Comparison of ENCODE assay signal across 13 mouse cellular contexts in genomic region chr16:33400943-33401342, GRCm38 (mm10). TPM values are rescaled to one million over a fixed set of nuclear protein-coding genes. Genes with fewer than 3 reads are reported as not detected.
DNase-seq lines count a peak whose midpoint lies in the region; ATAC-seq and TF ChIP-seq lines count a peak whose summit lies in the region.
"Had no signal": no experiment of that assay in that cellular context is flagged by ENCODE, and none has a peak within 500 bp of the region (broad histone marks: within the 10 kb centered on the region; RNA-seq: fewer than 3 reads in every experiment).

No protein-coding gene starts in this region.

- no peaks in the 10 kb centered on the region for H3K9me3 ChIP-seq in heart, embryonic 16.5 days (replicated peaks; ENCODE audit: control insufficient read depth, low read length)
- no peaks in the 10 kb centered on the region for H3K9me3 ChIP-seq in liver, postnatal 0 days (ENCODE audit: low read length)
- H3K9me3 ChIP-seq in midbrain, embryonic 10.5 days (replicated peaks): no peaks in the 10 kb centered on the region
- H3K9me3 ChIP-seq: forebrain, embryonic 15.5 days; hindbrain, embryonic 10.5 days; kidney, embryonic 15.5 days; midbrain, embryonic 12.5 days; neural tube, embryonic 15.5 days had no signal

- peaks cover 41% of the 10 kb centered on the region for H3K4me1 ChIP-seq in heart, embryonic 16.5 days (ENCODE audit: control insufficient read depth, insufficient read depth, low read length)
- H3K4me1 ChIP-seq in liver, postnatal 0 days (ENCODE audit: insufficient read depth): peaks cover 21% of the 10 kb centered on the region
- peaks cover 26% of the 10 kb centered on the region for H3K4me1 ChIP-seq in midbrain, embryonic 10.5 days

- 24% methylated on average over 4 of the region's 4 CpGs for WGBS in heart, embryonic 16.5 days
- 42% methylated on average over 4 of the region's 4 CpGs for WGBS in liver, postnatal 0 days (ENCODE audit: insufficient replicate concordance)
- 79% methylated on average over 4 of the region's 4 CpGs for WGBS in midbrain, embryonic 10.5 days

- 0 out of 2 replicates have a peak overlapping the region, but pooled peaks have one; percentile 41 for H3K9ac ChIP-seq in heart, embryonic 16.5 days (ENCODE audit: low read length)
- no peak overlapping the region for H3K9ac ChIP-seq in liver, postnatal 0 days (replicated peaks)

- no peak for TF ChIP-seq CTCF in gastrocnemius, adult 2 months (IDR thresholded peaks at IDR 0.05)
- TF ChIP-seq CTCF in liver, postnatal 0 days (IDR thresholded peaks at IDR 0.05; ENCODE audit: low read depth): no peak

- no peak for TF ChIP-seq EP300 in liver, postnatal 0 days (IDR thresholded peaks at IDR 0.05; ENCODE audit: low read depth)

- no peaks in the 10 kb centered on the region for H3K27me3 ChIP-seq in heart, embryonic 16.5 days (ENCODE audit: control insufficient read depth, insufficient read depth, low read length)
- H3K27me3 ChIP-seq in liver, postnatal 0 days (ENCODE audit: insufficient read depth, low read length): no peaks in the 10 kb centered on the region
- H3K27me3 ChIP-seq in midbrain, embryonic 10.5 days (ENCODE audit: low read depth, poor library complexity, severe bottlenecking): no peaks in the 10 kb centered on the region
- H3K27me3 ChIP-seq: forebrain, embryonic 15.5 days; kidney, embryonic 15.5 days; midbrain, embryonic 12.5 days; neural tube, embryonic 15.5 days had no signal

- H3K36me3 ChIP-seq in heart, embryonic 16.5 days (ENCODE audit: control insufficient read depth, insufficient read depth): no peaks in the 10 kb centered on the region
- no peaks in the 10 kb centered on the region for H3K36me3 ChIP-seq in liver, postnatal 0 days (replicated peaks; ENCODE audit: insufficient read depth, low read length)
- peaks cover 8% of the 10 kb centered on the region; the same call in 1 of the 2 replicates for H3K36me3 ChIP-seq in midbrain, embryonic 10.5 days
- H3K36me3 ChIP-seq: forebrain, embryonic 15.5 days; kidney, embryonic 15.5 days; midbrain, embryonic 12.5 days; neural tube, embryonic 15.5 days had no signal

- peak overlapping the region; percentile 37 for H3K4me2 ChIP-seq in heart, embryonic 16.5 days (ENCODE audit: low read depth, low read length)
- peak overlapping the region; percentile 86 for H3K4me2 ChIP-seq in liver, postnatal 0 days (ENCODE audit: low read depth, low read length)

- H3K4me3 ChIP-seq in gastrocnemius, adult 2 months: peak overlapping the region; percentile 70
- no peak overlapping the region for H3K4me3 ChIP-seq in heart, embryonic 16.5 days (ENCODE audit: low read length)
- H3K4me3 ChIP-seq in liver, postnatal 0 days (ENCODE audit: low read depth, low read length): no peak overlapping the region
- no peak overlapping the region for H3K4me3 ChIP-seq in midbrain, embryonic 10.5 days

- no peak for ATAC-seq in heart, embryonic 16.5 days (replicated peaks; ENCODE audit: extremely low read depth, insufficient read depth, low FRiP score)
- ATAC-seq in liver, postnatal 0 days: no peak

- DNase-seq in gastrocnemius, adult 2 months: no peak
- DNase-seq in gastrocnemius, postnatal 25 days: no peak
- DNase-seq in heart, postnatal 10 days: no peak
- DNase-seq in c-Kit-positive CD71-positive TER-119-positive erythroid progenitor cells, embryonic 14.5 days (ENCODE audit: low spot score): peak; percentile 44
- DNase-seq in liver, postnatal 0 days: no peak
- DNase-seq in midbrain, embryonic 10.5 days (ENCODE audit: low spot score): no peak
- DNase-seq in frontal cortex, postnatal 14 days (ENCODE audit: low spot score in 2 of 2): no peak

- intact Hi-C loops in gastrocnemius, adult 2 months (cut with DNase I): loop anchor here (2.0 to 5.0 kb wide), 2 partner anchors 18 to 66 kb away; no protein-coding TSS in a partner anchor
- intact Hi-C loops in heart, postnatal 10 days (cut with DNase I): no loop called here

- peak overlapping the region; percentile 91 for H3K27ac ChIP-seq in gastrocnemius, adult 2 months
- H3K27ac ChIP-seq in heart, embryonic 16.5 days (ENCODE audit: low read length): peak overlapping the region; percentile 72
- no peak overlapping the region for H3K27ac ChIP-seq in liver, postnatal 0 days (ENCODE audit: low read depth)
- H3K27ac ChIP-seq in midbrain, embryonic 10.5 days (replicated peaks): no peak overlapping the region

RNA-seq across cellular contexts. Expression of gene Zfp148, which starts 20.3 kb away (rescaled TPM):
- 10 to 100 TPM; 23.5 to 28.0 TPM for total RNA-seq in gastrocnemius, adult 2 months (2021)
- total RNA-seq in gastrocnemius, postnatal 25 days (2021): 10 to 100 TPM; 18.8 to 21.9 TPM
- polyA plus RNA-seq in heart, embryonic 16.5 days (2015; fragmentation: Nextera tagmentation; extraction: Ambion mirVana): 40.7 and 41.5 TPM in 2 replicates
- total RNA-seq in heart, postnatal 10 days (2021): 10 to 100 TPM; 50.3 to 51.4 TPM
- 11.7 and 13.2 TPM in 2 replicates for polyA plus RNA-seq in liver, postnatal 0 days (2015; fragmentation: Nextera tagmentation; extraction: Ambion mirVana)
- polyA plus RNA-seq in midbrain, embryonic 10.5 days (2016; fragmentation: Nextera tagmentation; extraction: Ambion mirVana): 40.7 and 46.3 TPM in 2 replicates

Comparison
In these comparisons a context has a peak if more than half of its experiments do, and no peak if none do; other contexts are left out.
1. H3K27ac ChIP-seq: peak in gastrocnemius, adult 2 months (single experiment) and heart, embryonic 16.5 days (single experiment); none in liver, postnatal 0 days (single experiment) and midbrain, embryonic 10.5 days (single experiment).